Mouse (Mus musculus) embryonic facial prominence, embryonic 14.5 days (tissue): Measurements from ENCODE around the gene Lag3. TPM values are rescaled to one million over a fixed set of nuclear protein-coding genes. Genes with fewer than 3 reads are reported as not detected.
A peak's percentile ranks its signal among the peaks of the same experiment; 100 is the strongest.

Source experiments
- ATAC-seq: fragments of 200-750 bp; cut with Nextera tagmentation; 2 replicates; pipeline ENCODE4 v1.8.0; 2017; ENCODE audit warnings: low read depth, moderate number of reproducible peaks, moderate TSS enrichment
- DNase-seq: peaks from one replicate; pipeline ENCODE4 v3.0.0-alpha.2; 2015; ENCODE audit warnings: low spot score
- H3K27ac ChIP-seq: fragments of 300-500 bp; sonication (generic); replicated peaks from 2 replicates; pipeline ENCODE4 v1.5.1; 2014; ENCODE audit warnings: low read depth, mild to moderate bottlenecking, low read length, moderate library complexity
- H3K27me3 ChIP-seq: fragments of 300-500 bp; sonication (generic); replicated peaks from 2 replicates; pipeline ENCODE4 v1.6.1; 2014; ENCODE audit warnings: low read length; ENCODE audit not compliant: control insufficient read depth, insufficient read depth
- H3K36me3 ChIP-seq: fragments of 300-500 bp; sonication (generic); 2 replicates; pipeline ENCODE4 v1.6.1; 2014; ENCODE audit warnings: low read length, mixed read lengths; ENCODE audit not compliant: control insufficient read depth, insufficient read depth
- H3K4me1 ChIP-seq: fragments of 300-500 bp; sonication (generic); 2 replicates; pipeline ENCODE4 v1.6.1; 2014; ENCODE audit warnings: antibody characterized with exemption, low read length; ENCODE audit not compliant: control insufficient read depth, insufficient read depth
- H3K4me2 ChIP-seq: fragments of 300-500 bp; sonication (generic); 2 replicates; pipeline ENCODE4 v1.6.1; 2014; ENCODE audit warnings: low read depth, mild to moderate bottlenecking, low read length, moderate library complexity, mixed read lengths
- H3K4me3 ChIP-seq: fragments of 300-500 bp; sonication (generic); 2 replicates; pipeline ENCODE4 v1.5.1; 2014; ENCODE audit warnings: low read depth, mild to moderate bottlenecking, low read length
- H3K9ac ChIP-seq: fragments of 300-500 bp; sonication (generic); 2 replicates; pipeline ENCODE4 v1.6.1; 2014; ENCODE audit warnings: low read depth, mild to moderate bottlenecking, low read length, moderate library complexity, mixed read lengths
- H3K9me3 ChIP-seq: fragments of 300-500 bp; sonication (generic); 2 replicates; pipeline ENCODE4 v1.6.1; 2016; ENCODE audit warnings: low read length; ENCODE audit not compliant: control insufficient read depth
- WGBS: fragments of 180-500 bp; shearing (Covaris S2); extraction: QIAGEN DNeasy Blood & Tissue Kit; methylation state at CpG from one replicate; pipeline ENCODE4 v1.1.7; 2014; 5-methylcytosine and 5-hydroxymethylcytosine counted together
- polyA plus RNA-seq: library from polyadenylated mRNA; unstranded; fragments of >200 nt; fragmentation: Nextera tagmentation; extraction: Ambion mirVana; gene quantifications from 2 replicates; pipeline ENCODE4 v1.2.1, GENCODE M21; 2014

The Lag3 gene
- polyA plus RNA-seq, 1 experiment from 2014 or later = 2.4 TPM

GRCm38 (mm10) chr6:124917518-124918330 is 6.2 kb upstream of the Lag3 start:
- DNase-seq = peak; percentile 98

GRCm38 (mm10) chr6:124916695-124917517 is 5.4 kb upstream of the Lag3 start:
- Histone ChIP-seq H3K27ac (peak overlapping the region; percentile 100), H3K4me1 (peaks cover 42% of the 10 kb centered on the region), H3K4me3 (peak overlapping the region; percentile 93), H3K9ac (peak overlapping the region; percentile 99), H3K36me3 (peaks cover 27% of the 10 kb centered on the region), H3K9me3 (no peaks in the 10 kb centered on the region), H3K4me2 (peak overlapping the region; percentile 99), H3K27me3 (no peaks in the 10 kb centered on the region)
- DNase-seq (peak; percentile 88), ATAC-seq (peak; percentile 72)
- WGBS = under 1% methylated on average over 31 of the region's 67 CpGs

More at GRCm38 (mm10) chr6:124917518-124918330, 6.2 kb upstream of the Lag3 start:
- H3K9me3 ChIP-seq = no peaks in the 10 kb centered on the region
- H3K4me1 ChIP-seq = peaks cover 42% of the 10 kb centered on the region
- peak overlapping the region; percentile 100 for H3K27ac ChIP-seq
- peak; percentile 70 for ATAC-seq
- peak overlapping the region; percentile 99 for H3K4me2 ChIP-seq
- peaks cover 23% of the 10 kb centered on the region for H3K36me3 ChIP-seq
- under 1% methylated on average over 33 of the region's 89 CpGs for WGBS
- H3K4me3 ChIP-seq = peak overlapping the region; percentile 93
- no peaks in the 10 kb centered on the region for H3K27me3 ChIP-seq
- peak overlapping the region; percentile 99 for H3K9ac ChIP-seq

GRCm38 (mm10) chr6:124915942-124916694 is 4.6 kb upstream of the Lag3 start:
- peak overlapping the region; percentile 100 for H3K27ac ChIP-seq
- peaks cover 27% of the 10 kb centered on the region for H3K36me3 ChIP-seq
- WGBS = 5% methylated on average over 12 of the region's 12 CpGs
- H3K27me3 ChIP-seq = no peaks in the 10 kb centered on the region
- DNase-seq (peak; percentile 50), ATAC-seq (no peak)
- H3K4me1 ChIP-seq = peaks cover 36% of the 10 kb centered on the region
- peak overlapping the region; percentile 93 for H3K4me3 ChIP-seq
- H3K4me2 ChIP-seq = peak overlapping the region; percentile 99
- no peaks in the 10 kb centered on the region for H3K9me3 ChIP-seq
- H3K9ac ChIP-seq = peak overlapping the region; percentile 99

GRCm38 (mm10) chr6:124915160-124915941 is 3.8 kb upstream of the Lag3 start:
- H3K9me3 ChIP-seq = no peaks in the 10 kb centered on the region
- peak overlapping the region; percentile 99 for H3K4me2 ChIP-seq
- ATAC-seq (no peak), DNase-seq (peak; percentile 50)
- peak overlapping the region; percentile 93 for H3K4me3 ChIP-seq
- WGBS = 15% methylated on average over 22 of the region's 22 CpGs
- H3K27me3 ChIP-seq = no peaks in the 10 kb centered on the region
- peak overlapping the region; percentile 100; the same call in 1 of the 2 replicates for H3K27ac ChIP-seq
- H3K9ac ChIP-seq = peak overlapping the region; percentile 99
- peaks cover 27% of the 10 kb centered on the region for H3K36me3 ChIP-seq
- H3K4me1 ChIP-seq = peaks cover 28% of the 10 kb centered on the region

- 81% methylated on average over 7 of the region's 7 CpGs for WGBS
- Histone ChIP-seq H3K9ac (0 out of 2 replicates have a peak overlapping the region, but pooled peaks have one; percentile 34), H3K27ac (0 out of 2 replicates have a peak overlapping the region, but pooled peaks have one; percentile 100)
Measured at GRCm38 (mm10) chr6:124914511-124914910, 3.0 kb upstream of the Lag3 start.

GRCm38 (mm10) chr6:124913721-124914285 is 2.3 kb upstream of the Lag3 start:
- WGBS = 57% methylated on average over 9 of the region's 14 CpGs
- Histone ChIP-seq H3K27ac (peak overlapping the region; percentile 50; the same call in 1 of the 2 replicates), H3K4me1 (peaks cover 30% of the 10 kb centered on the region), H3K9me3 (no peaks in the 10 kb centered on the region), H3K27me3 (no peaks in the 10 kb centered on the region), H3K4me3 (no peak overlapping the region), H3K36me3 (peaks cover 27% of the 10 kb centered on the region), H3K9ac (no peak overlapping the region), H3K4me2 (no peak overlapping the region)
- ATAC-seq = no peak
- DNase-seq = no peak

More at GRCm38 (mm10) chr6:124914511-124914910, 3.0 kb upstream of the Lag3 start:
- H3K4me2 ChIP-seq = peak overlapping the region; percentile 99
- ATAC-seq (no peak), DNase-seq (no peak)
- H3K36me3 ChIP-seq = peaks cover 27% of the 10 kb centered on the region
- H3K4me1 ChIP-seq = peaks cover 32% of the 10 kb centered on the region
- H3K27me3 ChIP-seq = no peaks in the 10 kb centered on the region
- H3K4me3 ChIP-seq = no peak overlapping the region
- H3K9me3 ChIP-seq = no peaks in the 10 kb centered on the region

GRCm38 (mm10) chr6:124913214-124913613 is 1.7 kb upstream of the Lag3 start:
- Histone ChIP-seq H3K4me1 (peaks cover 25% of the 10 kb centered on the region), H3K36me3 (peaks cover 27% of the 10 kb centered on the region), H3K9ac (no peak overlapping the region), H3K4me3 (no peak overlapping the region), H3K27me3 (no peaks in the 10 kb centered on the region), H3K27ac (no peak overlapping the region), H3K9me3 (no peaks in the 10 kb centered on the region), H3K4me2 (no peak overlapping the region)
- DNase-seq = no peak
- ATAC-seq = no peak
- 79% methylated on average over 6 of the region's 6 CpGs for WGBS
